Mouse (Mus musculus): Measurements from ENCODE around the gene Slc39a3.
"Not testable (repeated sequence)": the region's sequence is repeated elsewhere in the genome, so short reads cannot be mapped to it uniquely, and the experiment has no call there.

Slc39a3 gene

DNA sequence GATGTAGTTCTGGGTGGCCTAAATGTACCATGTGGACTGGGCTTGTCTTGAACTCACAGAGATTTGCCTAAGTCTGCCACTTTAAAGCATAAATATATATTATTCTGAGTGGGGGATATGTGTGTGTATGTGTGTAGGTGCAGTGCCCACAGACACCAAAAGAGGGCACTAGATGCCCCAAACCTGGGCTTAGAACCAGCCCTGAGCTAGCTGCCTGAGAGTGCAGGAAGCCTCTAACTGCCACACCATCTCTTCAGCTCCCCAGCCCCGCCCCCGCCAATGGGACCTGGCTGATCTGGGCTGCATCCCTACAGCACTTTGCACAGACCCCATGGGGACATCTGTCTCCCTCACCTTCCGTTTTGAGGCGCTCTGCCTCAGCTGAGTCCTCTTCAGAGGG lies 13.4 kb upstream of the Slc39a3 start:
- in situ Hi-C loops (cut with MboI; ENCODE audit: low sequenced_read_pairs) = no loop called here

DNA sequence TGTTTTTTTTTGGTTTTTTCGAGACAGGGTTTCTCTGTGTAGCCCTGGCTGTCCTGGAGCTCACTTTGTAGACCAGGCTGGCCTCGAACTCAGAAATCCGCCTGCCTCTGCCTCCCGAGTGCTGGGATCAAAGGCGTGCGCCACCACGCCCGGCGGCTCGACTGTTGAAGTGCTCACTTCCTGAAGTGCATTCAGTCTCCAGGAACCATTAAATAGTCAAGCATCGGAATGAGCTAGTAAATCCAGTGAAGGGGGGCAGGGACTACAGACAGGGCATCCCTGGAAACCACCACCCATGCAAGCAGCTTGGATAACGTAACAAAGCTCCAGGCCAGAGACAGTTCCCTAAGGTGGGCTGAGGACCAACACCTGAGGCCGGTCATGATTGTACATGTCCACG lies 8.0 kb upstream of the Slc39a3 start:
- in situ Hi-C loops (cut with MboI; ENCODE audit: low sequenced_read_pairs) = not testable (repeated sequence)

DNA sequence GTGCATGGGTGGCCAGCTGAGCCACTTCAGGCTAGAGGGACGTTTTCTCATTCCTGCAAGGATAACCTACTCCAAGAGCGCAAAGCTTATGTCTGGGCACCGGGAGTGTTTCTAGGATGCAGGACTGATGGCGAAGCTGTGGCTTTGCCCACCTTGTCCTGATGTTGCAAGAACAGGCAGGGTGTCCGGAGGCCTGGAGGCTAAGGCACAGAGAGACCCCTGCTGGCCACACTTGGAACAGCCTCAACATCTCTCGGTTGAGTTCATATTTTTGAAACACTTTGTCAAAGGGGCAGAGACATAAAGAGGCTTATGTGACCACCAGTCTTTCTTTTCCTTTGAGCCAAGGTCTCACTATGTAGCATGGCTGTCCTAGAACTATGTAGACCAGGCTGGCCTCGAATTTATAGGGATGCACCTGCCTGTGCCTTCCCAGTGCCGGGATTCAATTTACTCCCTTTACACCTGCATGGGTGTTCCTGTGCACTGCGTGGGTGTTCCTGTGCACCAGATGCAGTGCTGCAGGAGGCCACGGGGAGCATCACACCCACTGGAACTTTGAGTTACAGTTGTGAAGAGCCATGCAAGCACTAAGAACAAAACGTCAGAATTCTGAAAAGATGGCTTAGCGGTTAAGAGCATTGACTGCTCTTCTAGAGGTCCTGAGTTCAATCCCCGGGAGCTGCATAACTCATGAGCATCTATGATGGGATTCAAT lies 4.4 kb upstream of the Slc39a3 start:
- in situ Hi-C loops (cut with MboI; ENCODE audit: low sequenced_read_pairs) = no loop called here

DNA sequence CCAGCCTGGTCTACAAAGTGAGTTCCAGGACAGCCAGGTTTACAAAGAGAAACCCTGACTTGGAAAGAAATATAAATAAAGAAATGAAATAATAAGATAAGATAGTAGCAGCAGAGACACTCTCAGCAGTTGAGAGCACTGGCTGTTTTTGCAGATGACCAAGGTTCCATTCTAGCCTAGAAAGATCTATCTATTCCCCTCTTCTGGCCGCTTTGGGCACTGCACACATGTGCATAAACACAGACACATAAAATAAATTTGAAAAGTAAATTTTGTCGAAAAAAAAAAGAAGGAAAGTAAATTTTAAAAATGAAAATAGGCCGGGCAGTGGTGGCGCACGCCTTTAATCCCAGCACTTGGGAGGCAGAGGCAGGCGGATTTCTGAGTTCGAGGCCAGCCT lies 975 bp downstream of the Slc39a3 start:
- in situ Hi-C loops (cut with MboI; ENCODE audit: low sequenced_read_pairs) = no loop called here

DNA sequence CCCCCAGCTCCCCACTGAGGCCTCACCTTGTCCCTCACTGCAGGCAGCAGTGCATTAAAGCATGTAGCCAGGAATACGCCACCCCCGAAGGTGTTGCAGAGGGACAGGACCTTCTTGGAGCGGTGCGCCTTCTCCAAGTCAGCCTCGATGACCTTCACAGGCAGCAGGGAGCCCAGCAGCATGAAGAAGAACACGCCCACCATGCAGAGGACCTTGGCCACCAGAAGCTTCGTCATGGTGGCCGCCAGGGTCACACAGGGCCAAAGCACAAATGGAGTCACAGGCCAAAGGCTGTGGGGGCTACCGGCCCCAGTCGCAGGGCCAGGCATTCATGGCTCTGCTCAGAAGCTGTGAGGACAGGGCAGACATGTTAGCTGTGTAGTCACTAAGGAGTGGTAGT lies 3.6 kb downstream of the Slc39a3 start:
- in situ Hi-C loops (cut with MboI; ENCODE audit: low sequenced_read_pairs) = no loop called here

DNA sequence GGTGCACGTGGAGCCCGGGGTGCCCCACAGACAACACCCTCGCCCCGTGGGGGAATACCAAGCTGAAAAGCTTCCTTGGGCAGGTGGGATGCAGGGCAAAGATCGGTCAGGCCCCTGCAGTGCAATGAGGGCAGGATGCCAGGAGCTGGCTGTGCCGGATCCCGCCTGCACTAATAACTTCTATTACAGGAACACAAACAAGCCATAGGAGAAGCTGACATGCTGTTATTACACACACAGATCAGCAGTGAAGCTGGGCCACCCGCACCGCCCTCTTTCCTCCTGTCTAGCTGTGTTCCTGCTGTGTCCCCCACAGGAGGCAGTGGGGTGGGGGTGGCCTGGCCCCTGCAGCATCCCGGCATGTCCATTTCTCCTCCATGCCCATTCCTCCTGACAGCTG lies 8.2 kb downstream of the Slc39a3 start:
- in situ Hi-C loops (cut with MboI; ENCODE audit: low sequenced_read_pairs) = no loop called here

DNA sequence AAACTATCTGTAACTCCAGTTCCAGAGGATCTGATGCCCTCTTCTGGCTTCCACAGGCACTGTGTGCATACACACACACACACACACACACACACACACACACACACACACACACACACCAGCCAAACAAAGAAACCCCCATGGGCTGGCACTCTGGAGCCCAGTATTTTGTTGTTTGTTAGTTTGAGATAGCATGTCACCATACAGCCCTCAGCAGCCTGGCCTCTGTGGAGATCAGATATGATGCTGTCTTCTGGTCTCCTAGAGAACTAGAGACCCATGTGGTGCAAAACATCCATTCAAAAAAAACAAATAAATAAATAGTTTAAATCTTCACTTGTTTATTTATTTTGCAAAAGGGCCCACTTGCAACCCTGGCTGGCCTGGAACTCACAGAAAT lies 9.0 kb downstream of the Slc39a3 start:
- in situ Hi-C loops (cut with MboI; ENCODE audit: low sequenced_read_pairs) = no loop called here

DNA sequence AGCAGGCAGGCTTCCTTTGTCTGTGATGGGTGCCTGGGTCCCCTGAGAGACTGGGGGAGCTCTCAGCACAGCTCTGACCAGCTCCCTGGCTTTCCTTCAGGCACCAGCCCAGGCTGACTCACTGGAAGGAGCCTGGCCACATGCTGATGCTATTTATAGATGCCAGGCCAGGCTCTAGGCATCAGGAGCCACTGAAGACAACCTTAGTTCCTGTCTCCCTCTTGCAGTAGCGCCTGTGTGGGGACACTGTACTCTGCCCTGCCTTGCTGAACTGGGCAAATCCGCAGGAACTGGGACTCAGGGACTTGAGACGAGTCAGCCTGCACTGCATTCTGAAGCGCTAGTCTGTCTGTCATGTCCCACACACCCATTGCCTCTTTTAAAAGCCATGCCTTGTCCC lies 9.9 kb downstream of the Slc39a3 start:
- in situ Hi-C loops (cut with MboI; ENCODE audit: low sequenced_read_pairs) = no loop called here

DNA sequence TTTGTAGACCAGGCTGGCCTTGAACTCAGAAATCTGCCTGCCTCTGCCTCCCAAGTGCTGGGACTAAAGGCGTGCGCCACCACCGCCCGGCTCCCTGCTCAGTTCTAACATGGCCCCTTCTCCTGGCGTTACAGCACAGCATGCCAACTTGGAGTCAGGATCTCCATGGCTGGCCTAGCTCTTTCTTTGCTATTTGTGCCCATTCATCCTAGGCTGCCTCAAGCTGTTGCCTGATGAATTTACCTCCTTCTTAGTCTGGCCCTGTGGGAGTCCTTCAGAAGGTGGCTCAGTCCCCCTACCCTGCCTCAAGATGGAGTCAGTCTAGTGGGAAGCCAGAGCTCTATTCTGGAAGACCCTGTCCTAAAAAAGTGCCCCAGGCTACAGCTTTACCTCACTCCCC lies 10.4 kb downstream of the Slc39a3 start:
- in situ Hi-C loops (cut with MboI; ENCODE audit: low sequenced_read_pairs) = no loop called here

DNA sequence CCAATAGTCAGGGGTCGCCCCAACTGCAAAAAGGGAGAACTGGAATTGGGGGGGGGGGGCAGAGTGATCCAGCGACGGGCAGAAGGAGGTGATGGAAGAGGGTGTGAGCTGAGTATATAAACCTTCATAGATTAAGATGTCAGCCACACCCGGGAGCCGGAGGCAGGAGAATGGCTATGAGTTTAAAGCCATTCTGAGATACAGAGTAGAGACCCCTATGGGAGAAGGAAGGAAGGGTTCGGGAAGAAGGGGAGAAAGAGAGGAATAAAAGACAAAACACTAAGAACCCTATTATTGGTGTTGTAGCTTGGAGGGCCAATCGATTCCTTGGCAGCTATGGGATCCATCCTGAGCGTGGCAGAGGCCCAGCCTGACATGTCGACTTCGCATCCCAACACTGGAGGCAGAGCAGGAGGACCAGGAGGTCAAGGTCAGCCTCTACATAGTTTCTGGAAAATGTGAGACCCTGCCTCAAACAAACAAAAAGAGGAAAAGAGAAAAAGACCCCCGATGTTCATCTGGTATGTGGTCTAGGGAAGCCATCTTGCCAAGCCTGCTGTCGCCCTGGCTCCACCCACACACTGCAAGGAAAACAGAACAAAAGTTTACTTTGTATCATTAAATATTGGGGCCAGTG lies 11.5 kb downstream of the Slc39a3 start, which contains the start of gene Diras1:
TSS of gene Diras1 (minus strand) at position 24 of the 637 bp plus-strand sequence.
- in situ Hi-C loops (cut with MboI; ENCODE audit: low sequenced_read_pairs) = no loop called here

DNA sequence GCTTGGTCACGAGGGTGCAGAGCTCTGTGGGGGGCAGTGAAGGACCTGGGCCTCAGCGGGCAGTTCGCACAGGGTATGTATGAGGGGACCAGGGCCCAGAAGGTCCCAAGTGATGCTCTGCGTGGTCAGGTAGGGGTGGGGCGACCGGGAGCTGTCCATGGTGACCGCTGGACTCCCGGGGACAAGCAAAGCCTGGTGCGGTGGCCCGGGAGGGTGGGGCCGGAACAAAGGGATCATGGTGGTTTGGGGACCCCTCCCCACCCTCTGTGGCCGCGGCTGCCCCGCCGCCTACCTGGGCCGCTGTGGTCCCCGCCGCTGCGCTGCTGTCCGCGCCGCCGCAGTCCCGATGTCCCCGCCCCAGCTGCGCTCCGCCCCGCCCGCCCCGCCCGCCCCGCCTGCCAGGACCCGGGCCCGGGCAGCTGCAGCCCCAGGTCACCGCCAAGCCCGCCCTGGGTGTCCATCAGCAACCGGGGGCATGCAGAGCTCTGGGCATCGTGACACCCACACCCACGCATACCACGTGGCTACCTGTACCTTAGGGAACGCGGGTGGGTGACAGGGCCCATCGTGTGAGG lies 12.1 kb downstream of the Slc39a3 start:
- in situ Hi-C loops (cut with MboI; ENCODE audit: low sequenced_read_pairs) = no loop called here

DNA sequence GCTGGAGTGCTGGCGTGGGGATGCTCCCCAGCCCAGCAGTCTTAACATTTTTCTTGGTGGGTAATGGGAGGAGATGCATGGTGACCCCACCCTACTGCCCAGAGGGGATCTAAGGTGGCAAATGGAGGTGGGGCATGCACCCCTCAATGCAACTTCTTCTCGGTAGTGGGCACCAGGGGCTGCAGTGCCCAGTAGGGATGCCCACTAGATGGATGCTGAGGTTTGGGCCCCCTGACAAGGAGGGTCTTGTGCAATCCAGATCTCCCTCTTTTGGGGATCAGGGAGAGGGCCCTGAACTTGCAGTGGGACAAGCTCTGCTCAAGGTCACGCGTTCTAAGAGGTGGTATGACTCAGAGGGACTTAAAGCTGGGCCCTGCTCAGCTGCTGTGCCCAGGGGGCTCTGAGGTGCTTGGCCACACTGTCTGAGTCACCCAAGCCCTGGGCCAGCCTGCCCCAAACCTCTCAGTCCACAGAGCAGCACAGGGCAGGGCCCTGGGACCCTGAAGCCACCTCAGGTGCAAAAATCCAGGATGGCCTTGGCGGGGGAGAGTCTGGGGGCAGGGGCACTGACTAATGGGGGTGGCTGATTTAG lies 12.8 kb downstream of the Slc39a3 start:
- in situ Hi-C loops (cut with MboI; ENCODE audit: low sequenced_read_pairs) = no loop called here

DNA sequence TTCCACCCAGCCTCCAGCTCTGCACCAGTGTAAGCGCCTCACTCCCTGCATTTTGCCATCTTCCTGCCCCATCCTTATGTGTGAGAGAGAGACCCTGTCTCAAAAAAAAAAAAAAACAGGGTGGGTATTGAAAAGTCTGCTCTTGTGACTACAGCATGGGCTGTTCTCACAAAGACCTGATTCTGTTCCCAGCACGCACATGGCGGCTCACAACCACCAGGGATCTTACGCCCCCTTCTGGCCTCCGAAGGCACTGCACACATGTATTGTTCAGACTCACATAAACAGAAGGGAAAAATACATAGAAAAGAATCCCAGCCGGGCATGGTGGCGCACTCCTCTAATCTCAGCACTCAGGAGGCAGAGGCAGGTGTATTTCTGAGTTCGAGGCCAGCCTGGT lies 14.5 kb downstream of the Slc39a3 start:
- in situ Hi-C loops (cut with MboI; ENCODE audit: low sequenced_read_pairs) = no loop called here

DNA sequence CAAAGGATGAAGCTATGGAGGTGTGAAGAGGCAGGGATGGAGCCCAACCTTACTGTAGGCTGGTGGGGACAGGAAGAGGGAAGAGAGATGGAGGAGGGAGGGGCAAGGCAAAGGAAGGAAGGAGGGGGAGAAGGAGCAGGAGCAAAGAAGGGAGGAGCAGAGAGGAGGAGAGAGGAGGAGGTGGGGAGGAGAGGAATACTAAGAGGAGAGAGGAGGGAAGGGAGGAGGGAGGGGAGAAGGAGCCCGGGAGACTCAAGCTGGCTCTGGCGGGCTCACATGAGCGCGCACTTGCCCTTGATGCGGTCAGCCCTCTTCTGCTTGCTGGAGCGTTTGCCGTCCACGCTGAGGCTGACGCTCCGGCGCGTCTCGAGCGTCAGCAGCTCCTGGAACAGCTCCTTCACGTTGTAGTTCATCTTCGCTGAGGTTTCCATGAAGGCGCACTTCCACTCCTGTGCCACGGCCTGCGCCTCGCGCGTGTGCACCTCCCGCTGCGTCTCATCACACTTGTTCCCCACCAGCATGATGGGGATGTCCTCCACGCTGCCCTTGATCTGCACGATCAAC lies 15.6 kb downstream of the Slc39a3 start:
- in situ Hi-C loops (cut with MboI; ENCODE audit: low sequenced_read_pairs) = no loop called here

DNA sequence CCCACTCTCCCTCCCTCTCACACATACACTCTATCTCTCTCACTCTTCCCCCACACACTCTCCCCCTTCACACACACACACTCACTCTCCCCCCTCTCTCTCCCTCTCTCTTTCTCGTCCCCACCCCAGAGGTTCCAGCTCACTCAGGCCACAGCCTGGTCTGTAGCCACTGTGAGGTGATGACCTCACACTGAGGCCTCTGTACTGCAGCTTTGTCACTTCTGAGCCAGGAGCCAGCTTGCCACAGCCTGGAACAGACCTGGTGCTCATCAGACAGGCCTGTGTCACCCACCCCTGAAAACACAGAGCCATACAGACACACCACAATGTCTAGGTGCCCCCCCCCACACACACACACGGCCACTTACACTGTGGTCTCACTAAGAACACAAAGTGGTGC lies 17.0 kb downstream of the Slc39a3 start:
- in situ Hi-C loops (cut with MboI; ENCODE audit: low sequenced_read_pairs) = no loop called here

DNA sequence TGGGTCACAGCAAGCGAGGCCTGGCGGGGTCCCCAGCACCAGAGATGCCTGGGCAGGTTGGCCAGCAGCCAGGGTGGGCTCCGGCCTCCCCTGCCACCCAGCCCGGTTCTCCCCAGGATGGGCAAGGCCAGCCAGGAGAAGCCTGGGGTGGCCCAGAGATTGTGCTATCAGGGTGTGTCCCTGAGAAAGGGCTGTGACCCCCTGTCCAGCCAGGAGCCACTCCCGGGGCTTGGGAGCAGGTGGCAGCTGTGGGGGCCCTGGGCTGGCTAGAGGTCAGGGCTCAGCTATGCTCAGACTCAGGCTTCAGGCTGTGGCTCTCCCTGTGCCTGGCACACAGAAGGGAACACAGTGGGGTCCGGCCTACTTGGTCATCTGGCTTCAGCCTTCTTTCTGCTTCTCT lies 17.5 kb downstream of the Slc39a3 start:
- in situ Hi-C loops (cut with MboI; ENCODE audit: low sequenced_read_pairs) = no loop called here

DNA sequence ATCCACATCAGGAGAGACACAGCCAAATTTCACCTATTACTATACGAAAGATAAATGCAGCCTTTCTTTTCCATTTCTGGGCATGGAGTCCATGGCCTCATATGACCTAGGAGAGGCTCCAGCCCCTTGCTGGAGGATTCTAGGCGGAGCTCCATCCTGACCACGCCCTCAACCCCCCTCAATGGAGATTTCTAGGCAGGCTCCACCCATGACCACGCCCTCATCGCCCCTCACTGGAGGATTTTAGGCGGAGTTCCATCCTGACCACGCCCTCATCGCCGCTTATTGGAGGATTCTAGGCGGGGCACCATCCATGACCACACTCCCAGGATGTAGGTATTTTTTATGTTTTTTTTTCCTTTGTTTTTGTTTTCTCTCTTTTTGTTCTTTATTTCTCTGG lies 18.9 kb downstream of the Slc39a3 start:
- in situ Hi-C loops (cut with MboI; ENCODE audit: low sequenced_read_pairs) = no loop called here

DNA sequence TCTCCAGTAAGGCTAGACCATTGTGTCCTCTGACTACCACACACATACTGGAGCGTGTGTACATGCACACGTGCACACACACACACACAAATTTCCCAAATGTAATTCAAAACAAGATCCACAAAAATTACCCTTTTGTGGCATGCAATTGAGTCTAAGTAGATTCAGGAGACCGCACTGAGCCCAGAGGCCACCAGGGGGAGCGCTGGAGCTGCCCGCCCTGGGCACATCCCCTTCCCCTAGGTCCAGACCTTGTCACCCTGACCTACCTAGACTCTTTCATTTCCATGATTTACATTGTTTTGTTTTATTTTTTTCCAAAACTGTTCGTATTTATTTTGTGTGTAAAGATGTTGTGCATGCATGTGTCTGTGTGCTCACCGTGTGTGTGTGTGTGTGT lies 20.6 kb downstream of the Slc39a3 start:
- in situ Hi-C loops (cut with MboI; ENCODE audit: low sequenced_read_pairs) = no loop called here

DNA sequence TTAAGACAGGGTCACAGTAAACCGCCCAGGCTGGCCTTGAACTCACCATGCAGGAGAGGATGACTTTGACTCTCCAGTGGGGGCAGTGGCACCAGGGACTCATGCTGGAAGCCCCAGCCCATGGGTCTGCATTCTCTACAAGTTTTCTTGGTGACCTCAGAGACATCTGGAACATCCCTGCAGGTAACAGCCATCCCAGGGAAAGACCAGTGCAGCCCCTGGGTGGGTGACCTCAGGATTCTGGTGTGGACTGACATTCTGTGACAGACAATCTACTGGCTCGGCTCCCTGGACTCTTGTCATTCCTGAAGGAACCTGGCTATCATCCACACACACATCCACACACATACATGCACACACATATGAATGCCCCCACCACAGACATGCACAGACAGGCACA lies 21.6 kb downstream of the Slc39a3 start:
- in situ Hi-C loops (cut with MboI; ENCODE audit: low sequenced_read_pairs) = no loop called here

DNA sequence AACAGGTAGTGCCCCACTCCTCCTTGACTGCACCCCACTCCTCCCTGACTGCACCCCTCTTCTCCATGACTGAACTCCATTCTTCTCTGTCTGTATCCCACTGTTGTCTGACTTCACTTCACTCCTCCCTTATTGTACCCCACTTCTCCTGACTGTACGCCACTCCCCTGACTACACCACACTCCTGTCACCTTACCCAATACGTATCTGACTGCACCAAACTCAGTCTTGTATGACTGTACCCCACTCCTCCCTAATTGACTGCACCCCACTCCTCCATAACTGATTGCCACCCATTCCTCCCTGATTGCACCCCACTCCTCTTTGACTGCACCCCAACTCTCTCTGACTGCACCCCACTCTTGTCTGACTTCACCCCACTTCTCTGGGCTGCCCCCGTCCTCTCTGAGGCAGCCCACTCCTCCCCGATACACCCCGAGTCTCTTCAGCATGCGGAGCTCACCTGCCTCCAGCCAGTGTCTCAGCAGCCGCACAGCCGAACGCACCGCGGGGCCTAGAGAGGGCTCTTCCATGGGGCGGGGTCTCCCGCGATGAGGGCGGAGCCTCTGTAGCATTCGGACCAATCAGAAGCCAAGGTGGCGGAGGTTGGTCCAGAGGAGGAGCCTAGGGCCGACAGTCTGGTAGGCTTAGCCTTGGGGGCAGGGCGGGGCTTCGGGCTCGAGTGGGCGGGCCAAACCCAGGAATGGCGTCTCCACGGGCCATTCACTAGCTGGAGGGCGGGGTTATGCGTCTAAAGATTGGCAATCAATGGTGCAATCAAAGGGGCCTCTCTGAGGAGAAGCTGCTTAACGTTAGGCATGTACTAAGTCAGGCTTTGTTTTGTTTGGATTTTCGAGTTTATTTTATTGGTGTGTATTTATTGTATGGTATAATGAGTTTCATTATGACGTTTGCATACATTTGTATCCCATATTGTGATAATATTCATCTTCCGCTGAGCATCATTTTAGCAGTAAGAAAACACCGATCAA lies 22.5 kb downstream of the Slc39a3 start, which contains the start of gene Gng7:
TSS of gene Gng7 (minus strand) at position 553 of the 992 bp plus-strand sequence.
- in situ Hi-C loops (cut with MboI; ENCODE audit: low sequenced_read_pairs) = no loop called here

Data from CH12F3 (cell line).